Mouse (Mus musculus) thymus, adult 18-20 months (tissue): ENCODE measurements around the gene Fto.

Experiments
- DNase-seq, 2 experiments: peaks; one replicate each; pipeline ENCODE4 v3.0.0; 2022; ENCODE audit warnings: mixed read lengths in 2 of 2

The Fto gene

DNA sequence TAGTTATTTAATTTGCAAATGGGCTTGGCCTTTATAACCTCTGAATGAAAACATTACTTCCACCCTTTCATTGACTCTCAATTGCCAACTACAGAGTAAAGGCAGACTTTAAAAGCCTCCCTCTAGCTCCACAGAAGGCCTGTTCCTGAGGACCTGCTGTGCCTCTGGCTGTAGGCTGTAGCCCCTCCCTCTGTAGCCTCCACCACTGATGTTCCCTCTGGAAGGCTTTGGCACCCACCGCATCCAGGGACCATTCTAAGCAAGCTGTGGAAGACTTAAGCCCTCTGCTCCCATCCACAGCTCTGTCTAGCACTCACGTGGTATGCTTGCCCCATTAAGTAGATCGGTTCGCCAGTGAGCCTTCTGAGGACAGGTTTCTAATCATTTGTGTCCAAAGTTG, 258.7 kb downstream of the Fto start:
- no peak for DNase-seq

GRCm38 (mm10) chr8:91572630-91573029, 259.3 kb downstream of the Fto start:
- no peak for DNase-seq

GRCm38 (mm10) chr8:91575576-91575975, 262.3 kb downstream of the Fto start:
- no peak for DNase-seq

- DNase-seq: no peak
These were observed 263.0 kb downstream of the Fto start for GRCm38 (mm10) chr8:91576086-91576917.

GRCm38 (mm10) chr8:91576918-91577241, 263.6 kb downstream of the Fto start:
- DNase-seq: no peak

DNA sequence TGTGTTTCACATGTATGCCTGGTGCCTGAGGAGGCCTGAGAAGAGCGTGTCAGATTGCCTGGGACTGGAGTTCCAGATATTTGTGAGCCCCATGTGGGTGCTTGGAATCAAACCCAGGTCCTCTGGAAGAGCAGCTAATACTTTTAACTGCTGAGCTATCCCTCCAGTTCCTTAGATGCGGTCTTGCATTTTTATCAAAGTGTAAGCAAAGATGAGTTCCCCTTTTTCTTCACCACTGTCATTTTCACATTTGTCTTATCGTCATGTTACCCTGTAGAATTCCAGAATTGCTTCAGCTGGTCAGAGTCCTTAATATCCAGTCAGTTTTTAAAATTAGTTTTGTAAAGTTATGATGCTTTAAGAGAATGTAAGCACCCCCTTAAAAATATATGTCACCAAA, 264.3 kb downstream of the Fto start:
- DNase-seq: no peak

- DNase-seq: no peak
These were observed 271.5 kb downstream of the Fto start for GRCm38 (mm10) chr8:91584620-91585415.

DNA sequence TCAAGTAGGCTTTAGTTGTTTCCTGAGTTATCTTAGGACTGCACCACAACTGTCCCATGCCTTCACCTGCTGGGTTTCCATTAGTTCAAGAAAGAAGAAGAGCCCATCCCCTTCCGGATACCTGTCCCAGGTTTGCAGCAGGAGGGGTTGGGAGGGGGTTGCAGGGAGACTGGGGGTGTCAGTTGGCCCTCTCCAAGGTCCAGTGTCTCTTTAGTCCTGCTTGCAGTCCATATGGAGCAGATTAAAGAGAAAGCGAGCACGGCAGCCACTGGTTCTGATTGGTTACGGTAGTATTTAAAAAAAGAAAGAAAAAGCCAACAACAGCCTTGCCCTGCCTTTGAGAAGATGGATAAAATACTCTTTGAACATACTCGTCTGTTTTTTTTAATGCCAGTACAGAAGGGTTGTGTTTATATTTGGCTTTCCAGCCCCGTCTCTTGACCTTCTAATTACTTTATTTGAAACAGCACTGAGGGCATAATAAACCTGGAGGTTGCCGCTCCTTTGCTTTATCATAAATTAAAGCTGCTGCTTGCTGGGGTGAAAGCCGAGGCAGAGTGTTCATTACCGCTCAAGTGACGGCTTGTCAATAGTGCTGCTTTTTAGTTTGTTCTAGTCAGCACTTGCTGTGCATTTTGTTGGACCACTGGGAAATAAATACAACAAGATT, 279.2 kb downstream of the Fto start:
- no peak for DNase-seq

GRCm38 (mm10) chr8:91593202-91593781, 280.0 kb downstream of the Fto start:
- DNase-seq: no peak

DNA sequence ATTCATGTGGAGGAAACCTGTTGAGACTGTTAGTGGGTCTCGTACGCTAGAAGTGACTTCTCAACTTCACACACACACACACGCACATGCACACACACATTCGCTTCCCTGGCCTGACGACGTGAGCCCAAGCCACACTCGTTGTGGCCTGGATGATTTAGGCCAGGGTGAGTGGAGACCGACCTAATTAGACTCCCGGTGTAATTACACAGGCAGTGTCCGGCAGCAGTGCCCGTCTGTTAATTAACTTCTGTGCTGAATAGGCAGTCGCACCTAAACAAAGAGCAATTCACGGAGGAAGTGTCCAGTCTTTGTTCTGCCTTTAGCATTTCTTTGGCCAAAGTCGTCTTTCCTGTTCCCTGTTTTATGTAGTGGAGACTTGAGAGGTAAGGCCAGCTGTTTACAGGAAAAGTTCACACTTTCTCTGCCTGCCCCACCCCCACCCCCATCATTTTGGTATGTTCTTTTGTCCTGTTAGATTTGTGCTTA, 286.1 kb downstream of the Fto start:
- DNase-seq: no peak

DNA sequence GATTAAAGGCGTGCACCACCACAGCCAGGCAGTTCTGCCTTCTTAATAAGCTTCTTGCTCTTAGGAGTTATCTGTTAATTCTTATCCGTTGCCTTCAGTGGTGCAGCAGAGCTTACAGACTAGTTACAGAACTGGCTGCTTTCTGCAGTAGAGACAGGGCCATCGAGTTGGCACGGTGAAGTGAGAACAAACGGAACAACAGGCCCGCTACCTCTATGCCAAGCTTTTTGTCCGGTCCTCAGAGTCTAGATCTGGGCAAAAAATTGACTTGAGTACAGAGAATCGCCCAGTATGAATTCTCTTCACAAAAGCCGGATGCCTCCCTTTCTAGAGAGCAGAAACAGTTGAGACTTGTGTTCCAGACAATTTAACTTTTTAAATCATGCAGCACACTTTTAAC, 290.4 kb downstream of the Fto start:
- DNase-seq: no peak

- DNase-seq: no peak
These were observed 292.6 kb downstream of the Fto start for GRCm38 (mm10) chr8:91605901-91606300.

DNA sequence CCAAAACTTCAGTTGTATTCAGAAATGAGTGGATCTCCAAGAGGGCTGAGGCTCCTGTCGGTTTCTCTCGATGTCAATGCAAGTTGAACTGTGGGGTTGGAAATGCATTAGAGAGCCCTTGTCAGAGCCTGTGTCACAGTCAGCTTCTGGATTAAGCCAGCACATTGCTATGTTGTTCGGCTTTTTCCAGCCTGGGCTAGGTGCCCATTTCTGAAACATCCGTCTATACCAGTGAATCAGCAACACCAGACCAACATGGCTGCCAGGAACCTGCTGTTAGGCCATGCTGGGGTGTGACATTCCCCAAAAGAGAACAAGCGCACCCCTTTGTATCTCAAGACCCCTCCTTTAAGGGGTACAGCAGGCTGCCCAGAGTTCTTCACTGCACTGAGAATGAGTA, 293.8 kb downstream of the Fto start:
- DNase-seq: no peak

GRCm38 (mm10) chr8:91611191-91611590, 297.9 kb downstream of the Fto start:
- no peak for DNase-seq

DNA sequence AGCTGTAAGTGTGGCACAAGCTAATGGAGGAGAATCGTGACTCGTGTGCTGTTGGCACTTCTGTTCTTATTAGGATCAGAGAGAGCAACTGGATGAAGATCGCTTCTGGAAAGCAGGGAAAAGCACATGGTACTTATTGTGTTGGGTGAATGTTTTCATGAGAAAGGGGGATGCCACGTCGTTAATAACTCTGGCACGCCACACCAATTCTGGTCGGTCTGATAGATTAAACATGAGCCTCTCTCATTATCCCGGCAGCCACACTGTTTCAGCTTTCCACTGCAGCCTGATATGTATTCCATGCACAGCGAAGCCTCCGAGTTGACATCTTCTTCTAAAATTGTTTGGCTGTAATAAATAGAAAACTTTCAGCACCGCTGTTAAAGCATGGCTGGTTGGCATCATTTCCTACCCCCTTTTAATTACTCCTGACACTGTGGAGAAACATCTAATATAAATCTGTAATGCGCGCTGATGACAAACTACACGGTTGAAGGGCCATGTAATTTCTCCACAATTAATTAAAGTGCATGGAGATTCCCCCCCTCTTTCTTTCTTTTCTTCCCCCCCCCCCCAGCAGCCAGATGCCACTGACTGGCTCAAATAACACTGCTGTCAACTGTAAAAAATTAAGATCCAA, 298.5 kb downstream of the Fto start:
- no peak for DNase-seq

GRCm38 (mm10) chr8:91612387-91613130, 299.2 kb downstream of the Fto start:
- DNase-seq: no peak

DNA sequence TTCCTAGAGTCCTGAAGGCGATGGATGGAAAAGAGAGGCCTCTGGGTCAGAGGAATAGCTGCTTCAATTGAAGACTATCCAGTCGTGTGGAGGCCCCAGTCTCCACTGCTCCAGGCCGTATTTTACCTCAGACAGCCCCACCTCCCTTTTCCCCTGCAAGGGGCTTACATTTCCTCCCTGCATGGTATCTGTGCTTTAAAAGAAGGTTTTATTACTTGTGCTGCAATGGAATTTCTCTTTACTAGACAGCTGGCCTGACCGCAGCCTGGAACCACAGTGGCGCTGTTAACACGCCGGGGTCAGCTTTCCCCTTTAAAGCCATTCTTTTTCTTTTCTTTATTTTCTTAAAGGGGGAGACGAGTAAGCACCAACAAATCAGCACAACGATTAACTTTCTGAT, 300.3 kb downstream of the Fto start:
- no peak for DNase-seq

GRCm38 (mm10) chr8:91615196-91615595, 301.9 kb downstream of the Fto start:
- DNase-seq: no peak

DNA sequence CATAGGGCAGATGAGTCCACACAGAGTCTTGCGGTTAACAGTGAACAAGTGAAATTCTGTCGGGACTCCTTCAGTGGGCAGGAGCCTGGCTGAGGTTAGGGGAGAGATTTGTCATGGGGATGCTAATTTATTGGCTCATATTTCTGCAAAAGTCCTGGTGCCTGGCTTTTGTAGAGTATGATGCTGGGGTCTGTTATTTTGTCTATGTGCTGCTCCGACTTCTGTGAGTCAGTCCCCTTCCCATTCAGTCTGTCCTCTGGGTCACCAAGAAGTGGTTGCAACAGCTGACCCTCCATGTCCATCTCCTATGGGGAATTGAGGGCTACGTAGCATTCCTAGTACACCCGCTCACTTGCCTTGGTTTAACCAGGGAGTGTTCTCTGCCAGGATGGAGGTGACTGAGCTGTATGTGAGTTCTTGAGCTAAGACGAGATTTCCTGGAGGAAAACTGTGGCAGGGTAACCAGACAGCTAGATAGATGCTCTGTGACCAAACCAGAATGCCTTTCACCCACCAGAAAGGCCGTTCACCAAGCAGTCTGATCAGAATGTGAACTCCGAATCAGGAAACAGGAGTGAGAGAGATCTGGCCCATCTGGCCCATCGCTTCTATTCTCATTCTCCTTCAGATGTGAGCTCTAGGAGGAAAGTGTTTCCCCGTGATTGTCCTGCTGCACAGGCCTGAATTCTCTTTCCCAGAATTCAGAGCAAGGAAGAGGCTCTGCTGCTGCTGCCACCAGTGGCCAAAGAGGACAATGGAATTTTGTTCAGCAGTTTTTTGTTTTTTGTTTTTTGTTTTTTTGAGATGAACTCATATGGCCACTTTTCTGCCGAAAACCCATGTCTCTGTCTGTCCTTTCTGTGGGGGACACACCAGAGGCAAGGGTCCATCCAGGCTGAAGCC, 302.7 kb downstream of the Fto start:
- DNase-seq: no peak

DNA sequence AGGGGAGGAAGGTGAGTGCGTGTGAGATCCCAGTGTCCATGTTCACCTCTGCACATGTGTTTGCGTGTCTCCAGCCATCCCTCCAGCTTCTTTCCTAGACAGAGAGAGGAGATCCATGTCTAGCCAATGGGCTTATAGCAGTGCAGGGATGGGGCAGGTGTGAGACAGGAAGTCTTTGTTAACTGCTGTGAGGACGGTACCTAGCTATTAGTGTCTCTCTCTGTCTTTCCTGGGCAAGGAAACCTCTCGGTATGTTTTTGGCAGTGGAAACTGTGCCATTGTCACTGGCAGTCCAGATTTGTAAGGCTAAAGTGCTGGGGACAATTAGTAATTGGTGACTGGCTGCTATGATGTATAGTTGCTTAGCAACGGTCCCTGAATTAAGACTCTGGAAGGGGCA, 304.4 kb downstream of the Fto start:
- no peak for DNase-seq

DNA sequence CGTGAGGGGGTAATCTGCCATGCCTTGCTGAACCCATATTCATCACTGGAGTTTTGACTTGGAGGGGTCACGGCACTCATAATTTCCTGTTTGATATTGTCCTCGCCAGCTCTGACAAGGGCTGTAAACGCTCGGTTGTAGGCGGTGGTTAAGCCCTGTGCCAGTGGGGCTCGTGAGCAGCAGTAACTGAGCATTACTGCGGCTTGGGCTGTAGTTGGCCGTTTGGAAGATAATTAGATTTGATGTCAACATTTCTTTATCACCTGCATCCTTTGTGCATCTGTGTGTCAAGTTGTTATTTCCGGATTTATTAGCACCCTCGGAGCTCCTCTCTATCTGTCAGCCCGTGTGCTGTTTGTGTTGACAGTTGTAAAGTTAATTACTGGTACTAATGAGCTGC, 309.4 kb downstream of the Fto start:
- DNase-seq: no peak
